Mouse (Mus musculus) stomach, embryonic 14.5 days (tissue): ENCODE measurements at regions not wholly inside any gene's neighbourhood (a gene's known extent, or its start where the extent isn't known, plus 50 kb on each side); places are given as distances from the start of the nearest gene placed in this dataset.

Experiments used
- ATAC-seq: fragments of 200-750 bp; cut with Nextera tagmentation; 2 replicates; pipeline ENCODE4 v1.8.0; 2017; ENCODE audit warnings: low read depth, moderate TSS enrichment; ENCODE audit not compliant: insufficient number of reproducible peaks, insufficient read depth, low FRiP score
- H3K27ac ChIP-seq: fragments of 300-500 bp; sonication (generic); 2 replicates; pipeline ENCODE4 v1.5.1; 2014; ENCODE audit warnings: mild to moderate bottlenecking, low read length, moderate library complexity, mixed read lengths
- H3K27me3 ChIP-seq: fragments of 300-500 bp; sonication (generic); 2 replicates; pipeline ENCODE4 v1.6.1; 2014; ENCODE audit warnings: low read length, control low read depth, mixed read lengths; ENCODE audit not compliant: control insufficient read depth, insufficient read depth
- H3K36me3 ChIP-seq: fragments of 300-500 bp; sonication (generic); 2 replicates; pipeline ENCODE4 v1.6.1; 2014; ENCODE audit warnings: mild to moderate bottlenecking, control low read depth, low read length, moderate library complexity, mixed read lengths; ENCODE audit not compliant: control insufficient read depth, insufficient read depth
- H3K4me1 ChIP-seq: fragments of 300-500 bp; sonication (generic); 2 replicates; pipeline ENCODE4 v1.6.1; 2014; ENCODE audit warnings: low read length, control low read depth, mixed read lengths; ENCODE audit not compliant: control insufficient read depth, insufficient read depth
- H3K4me2 ChIP-seq: fragments of 300-500 bp; sonication (generic); replicated peaks from 2 replicates; pipeline ENCODE4 v1.6.1; 2014; ENCODE audit warnings: low read depth, low read length, control low read depth
- H3K4me3 ChIP-seq: fragments of 300-500 bp; sonication (generic); 2 replicates; pipeline ENCODE4 v1.5.1; 2014; ENCODE audit warnings: low read depth, low read length, control low read depth
- H3K9ac ChIP-seq: fragments of 300-500 bp; sonication (generic); replicated peaks from 2 replicates; pipeline ENCODE4 v1.6.1; 2014; ENCODE audit warnings: low read depth, mild to moderate bottlenecking, control low read depth, low read length, moderate library complexity, mixed read lengths
- H3K9me3 ChIP-seq: fragments of 300-500 bp; sonication (generic); 2 replicates; pipeline ENCODE4 v1.6.1; 2016; ENCODE audit warnings: low read depth, low read length, control low read depth; ENCODE audit not compliant: control insufficient read depth
- WGBS: fragments of 180-500 bp; shearing (Covaris S2); extraction: QIAGEN DNeasy Blood & Tissue Kit; methylation state at CpG from one replicate; pipeline ENCODE4 v1.1.7; 2014; 5-methylcytosine and 5-hydroxymethylcytosine counted together

DNA sequence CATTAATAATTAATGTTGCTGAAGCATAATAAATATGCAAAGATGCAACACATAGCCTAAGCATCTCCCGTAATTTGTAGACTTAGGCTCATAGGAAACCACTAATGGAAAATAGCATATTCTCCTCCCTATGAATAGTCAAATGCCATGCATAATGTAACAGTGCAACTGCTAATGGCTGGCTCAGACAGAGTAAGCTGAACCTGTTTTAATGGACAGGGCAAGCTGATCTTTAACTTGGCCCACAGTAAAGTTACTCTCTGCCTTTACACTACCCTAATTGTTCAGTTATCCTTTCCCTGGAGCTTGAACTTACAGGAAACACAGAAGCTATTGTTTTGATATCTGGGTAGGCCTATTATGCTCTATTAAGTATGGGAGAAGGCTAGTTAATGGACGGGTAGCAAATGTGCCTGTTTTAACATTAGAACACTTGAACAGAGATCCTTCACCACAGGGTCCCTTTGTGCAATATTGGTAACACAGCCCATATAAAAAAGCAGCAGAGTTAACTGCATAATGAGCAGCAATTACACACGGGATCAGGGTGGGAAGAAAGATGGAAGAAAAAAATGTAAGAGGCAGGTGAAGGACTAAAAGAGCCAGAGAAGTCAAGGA is 585.2 kb downstream of the Slc16a7 start:
- ATAC-seq: no peak
- no peak overlapping the region for H3K9ac ChIP-seq
- 73% methylated on average over 3 of the region's 3 CpGs for WGBS

More for the DNA sequence above, 585.2 kb downstream of the Slc16a7 start:
- H3K27me3 ChIP-seq: no peaks in the 10 kb centered on the region
- H3K4me1 ChIP-seq: no peaks in the 10 kb centered on the region
- H3K36me3 ChIP-seq: no peaks in the 10 kb centered on the region
- no peak overlapping the region for H3K4me3 ChIP-seq
- no peak overlapping the region for H3K4me2 ChIP-seq
- H3K27ac ChIP-seq: no peak overlapping the region
- H3K9me3 ChIP-seq: no peaks in the 10 kb centered on the region
